Mouse (Mus musculus) intestine, embryonic 15.5 days (tissue): ENCODE results near the gene AI481877. TPM values are rescaled to one million over a fixed set of nuclear protein-coding genes. Genes with fewer than 3 reads are reported as not detected.

Experiments used
- ATAC-seq: fragments of 200-750 bp; cut with Nextera tagmentation; 2 replicates; pipeline ENCODE4 v1.8.0; 2017; ENCODE audit warnings: moderate TSS enrichment, moderate library complexity
- H3K27ac ChIP-seq: fragments of 300-500 bp; sonication (generic); 2 replicates; pipeline ENCODE4 v1.5.1; 2015; ENCODE audit warnings: mild to moderate bottlenecking, inconsistent platforms
- H3K27me3 ChIP-seq: fragments of 300-500 bp; sonication (generic); replicated peaks from 2 replicates; pipeline ENCODE4 v1.6.1; 2015; ENCODE audit warnings: inconsistent platforms
- H3K36me3 ChIP-seq: fragments of 300-500 bp; sonication (generic); 2 replicates; pipeline ENCODE4 v1.6.1; 2015; ENCODE audit warnings: inconsistent platforms
- H3K4me1 ChIP-seq: fragments of 300-500 bp; sonication (generic); replicated peaks from 2 replicates; pipeline ENCODE4 v1.6.1; 2015; ENCODE audit warnings: inconsistent platforms
- H3K4me2 ChIP-seq: fragments of 300-500 bp; sonication (generic); replicated peaks from 2 replicates; pipeline ENCODE4 v1.6.1; 2015; ENCODE audit warnings: mild to moderate bottlenecking, inconsistent platforms
- H3K4me3 ChIP-seq: fragments of 300-500 bp; sonication (generic); replicated peaks from 2 replicates; pipeline ENCODE4 v1.5.1; 2015; ENCODE audit warnings: inconsistent platforms
- H3K9ac ChIP-seq: fragments of 300-500 bp; sonication (generic); 2 replicates; pipeline ENCODE4 v1.6.1; 2015; ENCODE audit warnings: inconsistent platforms
- H3K9me3 ChIP-seq: fragments of 300-500 bp; sonication (generic); 2 replicates; pipeline ENCODE4 v1.6.1; 2016; ENCODE audit warnings: inconsistent platforms
- WGBS: fragments of 180-500 bp; shearing (Covaris S2); methylation state at CpG from one replicate; pipeline ENCODE4 v1.1.7; 2015; 5-methylcytosine and 5-hydroxymethylcytosine counted together
- polyA plus RNA-seq: library from polyadenylated mRNA; unstranded; fragments of >200 nt; fragmentation: Nextera tagmentation; extraction: Ambion mirVana; gene quantifications from 2 replicates; pipeline ENCODE4 v1.2.1, GENCODE M21; 2015

AI481877 gene
- polyA plus RNA-seq, 1 experiment from 2014 or later, result not detected

GRCm38 (mm10) chr4:59040397-59041287, 98.1 kb downstream of the AI481877 start:
- no peaks in the 10 kb centered on the region for H3K36me3 ChIP-seq
- no peak for ATAC-seq
- no peak overlapping the region for H3K4me3 ChIP-seq
- no peak overlapping the region for H3K4me2 ChIP-seq
- H3K27ac ChIP-seq, result no peak overlapping the region
- WGBS, result 88% methylated on average over 11 of the region's 11 CpGs
- H3K9ac ChIP-seq, result no peak overlapping the region
- no peaks in the 10 kb centered on the region for H3K27me3 ChIP-seq
- 0 out of 2 replicates have a peak, but pooled peaks cover 4% of the 10 kb centered on the region for H3K4me1 ChIP-seq
- no peaks in the 10 kb centered on the region for H3K9me3 ChIP-seq

GRCm38 (mm10) chr4:59037525-59037924, 101.3 kb downstream of the AI481877 start:
- no peak overlapping the region for H3K9ac ChIP-seq
- no peak overlapping the region for H3K4me2 ChIP-seq
- H3K27me3 ChIP-seq, result no peaks in the 10 kb centered on the region
- H3K36me3 ChIP-seq, result no peaks in the 10 kb centered on the region
- H3K27ac ChIP-seq, result no peak overlapping the region
- 0 out of 2 replicates have a peak, but pooled peaks cover 4% of the 10 kb centered on the region for H3K4me1 ChIP-seq
- H3K4me3 ChIP-seq, result no peak overlapping the region
- ATAC-seq, result no peak
- 78% methylated on average over 3 of the region's 3 CpGs for WGBS
- H3K9me3 ChIP-seq, result no peaks in the 10 kb centered on the region

GRCm38 (mm10) chr4:59036490-59037127, 102.2 kb downstream of the AI481877 start:
- Histone ChIP-seq H3K36me3 (no peaks in the 10 kb centered on the region), H3K4me1 (0 out of 2 replicates have a peak, but pooled peaks cover 4% of the 10 kb centered on the region), H3K9me3 (no peaks in the 10 kb centered on the region), H3K9ac (no peak overlapping the region), H3K27me3 (no peaks in the 10 kb centered on the region), H3K4me2 (no peak overlapping the region), H3K27ac (no peak overlapping the region), H3K4me3 (no peak overlapping the region)
- peak; percentile 22 for ATAC-seq
- WGBS, result 56% methylated on average over 13 of the region's 13 CpGs

- peak overlapping the region; percentile 77; the same call in 1 of the 2 replicates for H3K9ac ChIP-seq
- ATAC-seq, result no peak
- no peaks in the 10 kb centered on the region for H3K36me3 ChIP-seq
- peak overlapping the region; percentile 82 for H3K4me2 ChIP-seq
- WGBS, result 68% methylated on average over 18 of the region's 18 CpGs
- 0 out of 2 replicates have a peak, but pooled peaks cover 4% of the 10 kb centered on the region for H3K4me1 ChIP-seq
- H3K9me3 ChIP-seq, result no peaks in the 10 kb centered on the region
- peak overlapping the region; percentile 76 for H3K4me3 ChIP-seq
- no peaks in the 10 kb centered on the region for H3K27me3 ChIP-seq
- H3K27ac ChIP-seq, result no peak overlapping the region
Measured at GRCm38 (mm10) chr4:59035786-59036350, 102.9 kb downstream of the AI481877 start.

GRCm38 (mm10) chr4:59034918-59035785, 103.6 kb downstream of the AI481877 start, which contains the start of gene Gng10:
Gene Gng10 (plus strand): TSS chr4:59035088.
- H3K4me3 ChIP-seq, result peak within 1 kb of the TSS; percentile 76
- WGBS, result 10% methylated on average over 75 of the region's 76 CpGs
- H3K9ac ChIP-seq, result peak within 1 kb of the TSS; percentile 77
- H3K27me3 ChIP-seq, result no peaks in the 10 kb centered on the region
- H3K4me1 ChIP-seq, result 0 out of 2 replicates have a peak, but pooled peaks cover 4% of the 10 kb centered on the region
- H3K9me3 ChIP-seq, result no peaks in the 10 kb centered on the region
- H3K4me2 ChIP-seq, result peak within 1 kb of the TSS; percentile 82
- H3K27ac ChIP-seq, result peak within 1 kb of the TSS; percentile 63
- peak; percentile 96 for ATAC-seq
- H3K36me3 ChIP-seq, result no peaks in the 10 kb centered on the region

GRCm38 (mm10) chr4:59034325-59034917, 104.4 kb downstream of the AI481877 start:
- Histone ChIP-seq H3K27ac (no peak overlapping the region), H3K4me2 (peak overlapping the region; percentile 82), H3K9ac (no peak overlapping the region), H3K4me1 (0 out of 2 replicates have a peak, but pooled peaks cover 4% of the 10 kb centered on the region), H3K27me3 (no peaks in the 10 kb centered on the region), H3K4me3 (peak overlapping the region; percentile 76), H3K9me3 (no peaks in the 10 kb centered on the region), H3K36me3 (no peaks in the 10 kb centered on the region)
- 85% methylated on average over 10 of the region's 10 CpGs for WGBS
- ATAC-seq, result no peak

GRCm38 (mm10) chr4:59016922-59017321, 121.9 kb downstream of the AI481877 start:
- 82% methylated on average over 2 of the region's 2 CpGs for WGBS
- peak; percentile 53; the same call in 1 of the 2 replicates for ATAC-seq
- Histone ChIP-seq H3K36me3 (peaks cover 13% of the 10 kb centered on the region; the same call in 1 of the 2 replicates), H3K4me3 (no peak overlapping the region), H3K4me1 (no peaks in the 10 kb centered on the region), H3K27me3 (no peaks in the 10 kb centered on the region), H3K4me2 (no peak overlapping the region), H3K27ac (no peak overlapping the region), H3K9me3 (no peaks in the 10 kb centered on the region), H3K9ac (no peak overlapping the region)

- Histone ChIP-seq H3K9me3 (no peaks in the 10 kb centered on the region), H3K4me3 (no peak overlapping the region), H3K4me1 (no peaks in the 10 kb centered on the region), H3K27ac (no peak overlapping the region), H3K27me3 (no peaks in the 10 kb centered on the region), H3K9ac (no peak overlapping the region), H3K4me2 (no peak overlapping the region), H3K36me3 (peaks cover 10% of the 10 kb centered on the region; the same call in 1 of the 2 replicates)
- ATAC-seq, result no peak
- WGBS, result 85% methylated on average over 3 of the region's 3 CpGs
Measured at GRCm38 (mm10) chr4:59015181-59015580, 123.6 kb downstream of the AI481877 start.

- no peak for ATAC-seq
- Histone ChIP-seq H3K27ac (no peak overlapping the region), H3K9ac (no peak overlapping the region), H3K4me2 (no peak overlapping the region), H3K36me3 (no peaks in the 10 kb centered on the region), H3K4me3 (no peak overlapping the region), H3K4me1 (0 out of 2 replicates have a peak, but pooled peaks cover under 1% of the 10 kb centered on the region), H3K27me3 (no peaks in the 10 kb centered on the region), H3K9me3 (no peaks in the 10 kb centered on the region)
- 73% methylated on average over 3 of the region's 3 CpGs for WGBS
Measured at GRCm38 (mm10) chr4:59011446-59011845, 127.3 kb downstream of the AI481877 start.

GRCm38 (mm10) chr4:59009696-59010095, 129.1 kb downstream of the AI481877 start:
- Histone ChIP-seq H3K9me3 (no peaks in the 10 kb centered on the region), H3K36me3 (no peaks in the 10 kb centered on the region), H3K9ac (no peak overlapping the region), H3K4me1 (peaks cover 4% of the 10 kb centered on the region; the same call in 1 of the 2 replicates), H3K27ac (no peak overlapping the region), H3K27me3 (no peaks in the 10 kb centered on the region), H3K4me2 (no peak overlapping the region), H3K4me3 (no peak overlapping the region)
- no peak for ATAC-seq
- 76% methylated on average over 4 of the region's 4 CpGs for WGBS

GRCm38 (mm10) chr4:59009186-59009585, 129.6 kb downstream of the AI481877 start:
- H3K27me3 ChIP-seq, result no peaks in the 10 kb centered on the region
- H3K4me2 ChIP-seq, result no peak overlapping the region
- 92% methylated on average over 7 of the region's 7 CpGs for WGBS
- no peaks in the 10 kb centered on the region for H3K9me3 ChIP-seq
- H3K4me1 ChIP-seq, result peaks cover 9% of the 10 kb centered on the region; the same call in 1 of the 2 replicates
- no peak overlapping the region for H3K9ac ChIP-seq
- ATAC-seq, result no peak
- no peak overlapping the region for H3K4me3 ChIP-seq
- H3K27ac ChIP-seq, result no peak overlapping the region
- H3K36me3 ChIP-seq, result no peaks in the 10 kb centered on the region
